Comparison of ENCODE assay signal across 9 mouse cellular contexts in genomic region chr3:84270624-84270995, GRCm38 (mm10). TPM values are rescaled to one million over a fixed set of nuclear protein-coding genes. Genes with fewer than 3 reads are reported as not detected.
A peak's percentile ranks its signal among the peaks of the same experiment; 100 is the strongest.
DNase-seq lines count a peak whose midpoint lies in the region; ATAC-seq lines count a peak whose summit lies in the region.
"Had no signal": no experiment of that assay in that cellular context is flagged by ENCODE, and none has a peak within 500 bp of the region (broad histone marks: within the 10 kb centered on the region; RNA-seq: fewer than 3 reads in every experiment).

No protein-coding gene starts in this region.

- WGBS in forebrain, embryonic 15.5 days = 2% methylated on average over 3 of the region's 3 CpGs
- WGBS in liver, embryonic 16.5 days (ENCODE audit: insufficient replicate concordance) = 12% methylated on average over 3 of the region's 3 CpGs
- 13% methylated on average over 3 of the region's 3 CpGs for WGBS in stomach, embryonic 16.5 days

- H3K4me1 ChIP-seq in forebrain, embryonic 15.5 days = peaks cover 26% of the 10 kb centered on the region
- H3K4me1 ChIP-seq in liver, embryonic 16.5 days (ENCODE audit: control insufficient read depth, low read depth, low read length) = peaks cover 32% of the 10 kb centered on the region
- peaks cover 15% of the 10 kb centered on the region for H3K4me1 ChIP-seq in stomach, embryonic 16.5 days (ENCODE audit: control insufficient read depth, insufficient read depth, low read length)

- H3K4me2 ChIP-seq in forebrain, embryonic 15.5 days (replicated peaks) = peak overlapping the region; percentile 22; the same call in 1 of the 2 replicates
- peak overlapping the region; percentile 63 for H3K4me2 ChIP-seq in liver, embryonic 16.5 days (ENCODE audit: low read depth, low read length)
- H3K4me2 ChIP-seq in stomach, embryonic 16.5 days (ENCODE audit: low read depth, low read length) = peak overlapping the region; percentile 49

- peak; percentile 13 to 56 for DNase-seq in lung, adult 18-20 months
- no peak for DNase-seq in lung, postnatal 4 days
- no peak for DNase-seq in gastrocnemius, postnatal 25 days
- no peak for DNase-seq in kidney, adult 18-20 months
- DNase-seq in adrenal gland, postnatal 4 days (ENCODE audit: low spot score in 2 of 2) = no peak

- H3K36me3 ChIP-seq in forebrain, embryonic 15.5 days = no peaks in the 10 kb centered on the region
- no peaks in the 10 kb centered on the region for H3K36me3 ChIP-seq in liver, embryonic 16.5 days (ENCODE audit: control insufficient read depth, insufficient read depth)
- no peaks in the 10 kb centered on the region for H3K36me3 ChIP-seq in stomach, embryonic 16.5 days (ENCODE audit: control insufficient read depth, insufficient read depth, low read length)

- no peak overlapping the region for H3K4me3 ChIP-seq in forebrain, embryonic 15.5 days
- peak overlapping the region; percentile 56 for H3K4me3 ChIP-seq in liver, embryonic 16.5 days (ENCODE audit: low read depth, low read length)
- peak overlapping the region; percentile 38 for H3K4me3 ChIP-seq in stomach, embryonic 16.5 days (replicated peaks; ENCODE audit: low read length)

- peak overlapping the region; percentile 8; the same call in 1 of the 2 replicates for H3K27ac ChIP-seq in forebrain, embryonic 15.5 days (replicated peaks)
- peak overlapping the region; percentile 67 for H3K27ac ChIP-seq in liver, embryonic 16.5 days (ENCODE audit: low read length)
- peak overlapping the region; percentile 58 for H3K27ac ChIP-seq in stomach, embryonic 16.5 days (ENCODE audit: low read length)

- 0 out of 2 replicates have a peak overlapping the region, but pooled peaks have one; percentile 2 for H3K9ac ChIP-seq in forebrain, embryonic 15.5 days (replicated peaks)
- peak overlapping the region; percentile 62 for H3K9ac ChIP-seq in liver, embryonic 16.5 days (ENCODE audit: low read depth, low read length)
- peak overlapping the region; percentile 59 for H3K9ac ChIP-seq in stomach, embryonic 16.5 days (ENCODE audit: low read length)

- H3K27me3 ChIP-seq in forebrain, embryonic 15.5 days = no peaks in the 10 kb centered on the region
- no peaks in the 10 kb centered on the region for H3K27me3 ChIP-seq in liver, embryonic 16.5 days (ENCODE audit: control insufficient read depth, insufficient read depth, low read depth, low read length)
- no peaks in the 10 kb centered on the region for H3K27me3 ChIP-seq in stomach, embryonic 16.5 days (ENCODE audit: control insufficient read depth, insufficient read depth, low read length)
- H3K27me3 ChIP-seq: Patski had no signal

- no peaks in the 10 kb centered on the region for H3K9me3 ChIP-seq in forebrain, embryonic 15.5 days
- H3K9me3 ChIP-seq in liver, embryonic 16.5 days (replicated peaks; ENCODE audit: control insufficient read depth, low read length) = no peaks in the 10 kb centered on the region
- H3K9me3 ChIP-seq in stomach, embryonic 16.5 days (replicated peaks; ENCODE audit: control insufficient read depth, low read length) = no peaks in the 10 kb centered on the region

- ATAC-seq in forebrain, embryonic 15.5 days (replicated peaks) = peak; percentile 53
- peak; percentile 88 for ATAC-seq in liver, embryonic 16.5 days (ENCODE audit: low read depth)
- ATAC-seq in stomach, embryonic 16.5 days (ENCODE audit: insufficient read depth, low FRiP score) = peak; percentile 79
- ATAC-seq: Patski had no signal

RNA-seq across cellular contexts. Expression of gene Trim2, which starts 36.1 kb away (rescaled TPM):
- 188 and 194 TPM in 2 replicates for polyA plus RNA-seq in forebrain, embryonic 15.5 days (2015; fragmentation: Nextera tagmentation; extraction: Ambion mirVana)
- polyA plus RNA-seq in liver, embryonic 16.5 days (2015; fragmentation: Nextera tagmentation; extraction: Ambion mirVana) = 6.3 and 6.4 TPM in 2 replicates
- 33.4 and 39.9 TPM in 2 replicates for polyA plus RNA-seq in stomach, embryonic 16.5 days (2015; fragmentation: Nextera tagmentation; extraction: Ambion mirVana)
- 1 to 10 TPM; 2.7 to 3.3 TPM for total RNA-seq in gastrocnemius, postnatal 25 days (2021)
- total RNA-seq in adrenal gland, postnatal 4 days (2021) = 10 to 100 TPM; 59.5 to 71.3 TPM

Comparison
In these comparisons a context has a peak if more than half of its experiments do, and no peak if none do; other contexts are left out.
1. DNase-seq: peak in lung, adult 18-20 months (2 of 2); none in lung, postnatal 4 days (0 of 2), gastrocnemius, postnatal 25 days (single experiment), kidney, adult 18-20 months (single experiment) and adrenal gland, postnatal 4 days (0 of 2).
2. H3K27ac ChIP-seq: peak in every context shown above with its lines; median percentile 67 in liver, embryonic 16.5 days; 58 in stomach, embryonic 16.5 days; 8 in forebrain, embryonic 15.5 days.
3. H3K9ac ChIP-seq: peak in every context shown above with its lines; median percentile 62 in liver, embryonic 16.5 days; 59 in stomach, embryonic 16.5 days; 2 in forebrain, embryonic 15.5 days.
4. Peak in every context shown above with its lines, with median percentiles within 50 percentile points of each other: ATAC-seq and H3K4me2 ChIP-seq.